Mouse (Mus musculus) adrenal gland, adult 8-10 months (tissue): ENCODE measurements around the gene Gm21887. TPM values are rescaled to one million over a fixed set of nuclear protein-coding genes. Genes with fewer than 3 reads are reported as not detected.
"Not testable (repeated sequence)": the region's sequence is repeated elsewhere in the genome, so short reads cannot be mapped to it uniquely, and the experiment has no call there.

ENCODE experiments used
- DNase-seq: peaks from one replicate; pipeline ENCODE4 v3.0.0; 2022
- total RNA-seq, 4 experiments: library from RNA; stranded (reverse); gene quantifications; 2 replicates each; pipeline ENCODE4 v1.2.4; 2022

Gene Gm21887
- total RNA-seq, 4 experiments from 2014 or later = 122 to 338 (median 214) TPM

- peak; percentile 0 for DNase-seq
Observed at GRCm38 (mm10) chrX:169984331-169984730, 25.1 kb upstream of the Gm21887 start.

- peak; percentile 35 for DNase-seq
Observed at GRCm38 (mm10) chrX:169984853-169985252, 24.6 kb upstream of the Gm21887 start.

GRCm38 (mm10) chrX:169985796-169986195, 23.7 kb upstream of the Gm21887 start:
- DNase-seq = peak; percentile 50

GRCm38 (mm10) chrX:169986519-169987367, 22.7 kb upstream of the Gm21887 start:
- DNase-seq = peak; percentile 78

GRCm38 (mm10) chrX:169987368-169987837, 22.1 kb upstream of the Gm21887 start:
- peak; percentile 71 for DNase-seq

GRCm38 (mm10) chrX:169988571-169989218, 20.8 kb upstream of the Gm21887 start:
- peak; percentile 62 for DNase-seq

GRCm38 (mm10) chrX:169989219-169989595, 20.3 kb upstream of the Gm21887 start:
- not testable (repeated sequence) for DNase-seq

- DNase-seq = peak; percentile 56
Observed at GRCm38 (mm10) chrX:169989691-169990631, 19.5 kb upstream of the Gm21887 start.

GRCm38 (mm10) chrX:169991128-169991873, 18.2 kb upstream of the Gm21887 start:
- DNase-seq = peak; percentile 98

- DNase-seq = peak; percentile 43
Observed at GRCm38 (mm10) chrX:169992086-169992930, 17.2 kb upstream of the Gm21887 start.

- not testable (repeated sequence) for DNase-seq
Observed at GRCm38 (mm10) chrX:169992951-169993547, 16.4 kb upstream of the Gm21887 start.

GRCm38 (mm10) chrX:169994011-169994865, 15.2 kb upstream of the Gm21887 start:
- not testable (repeated sequence) for DNase-seq

GRCm38 (mm10) chrX:169994866-169995711, 14.4 kb upstream of the Gm21887 start:
- DNase-seq = not testable (repeated sequence)

GRCm38 (mm10) chrX:169995909-169996521, 13.4 kb upstream of the Gm21887 start:
- not testable (repeated sequence) for DNase-seq

GRCm38 (mm10) chrX:169996926-169997325, 12.5 kb upstream of the Gm21887 start:
- DNase-seq = not testable (repeated sequence)

GRCm38 (mm10) chrX:169997456-169997853, 12.0 kb upstream of the Gm21887 start:
- DNase-seq = not testable (repeated sequence)

GRCm38 (mm10) chrX:169997854-169998456, 11.5 kb upstream of the Gm21887 start:
- DNase-seq = peak; percentile 100
